Mouse (Mus musculus): ENCODE data around the gene Selenot. TPM values are rescaled to one million over a fixed set of nuclear protein-coding genes. Genes with fewer than 3 reads are reported as not detected.
A peak's percentile ranks its signal among the peaks of the same experiment; 100 is the strongest.

Selenot gene
- 21.7 and 23.5 TPM in 2 replicates for polyA plus RNA-seq (2016; fragmentation: Nextera tagmentation; extraction: Ambion mirVana)

GRCm38 (mm10) chr3:58576137-58577066 is at the start of gene Selenot:
Gene Selenot, plus strand, starts transcription at chr3:58576636.
- H3K9ac ChIP-seq (replicated peaks), result peak within 1 kb of the TSS; percentile 99
- peaks cover 6% of the 10 kb centered on the region for H3K36me3 ChIP-seq
- WGBS, result under 1% methylated on average over 59 of the region's 59 CpGs
- peaks cover 8% of the 10 kb centered on the region; the same call in 1 of the 2 replicates for H3K4me1 ChIP-seq
- peak within 1 kb of the TSS; percentile 99 for H3K27ac ChIP-seq (replicated peaks)
- H3K4me2 ChIP-seq (replicated peaks), result peak within 1 kb of the TSS; percentile 51
- ATAC-seq (ENCODE audit: low FRiP score, low read depth), result peak; percentile 94
- peak within 1 kb of the TSS; percentile 96 for H3K4me3 ChIP-seq
- H3K9me3 ChIP-seq, result no peaks in the 10 kb centered on the region
- H3K27me3 ChIP-seq, result no peaks in the 10 kb centered on the region

GRCm38 (mm10) chr3:58536573-58536972 is 39.9 kb upstream of the Selenot start:
- Histone ChIP-seq H3K27ac (replicated peaks) (no peak overlapping the region), H3K9ac (replicated peaks) (no peak overlapping the region), H3K4me2 (replicated peaks) (no peak overlapping the region), H3K36me3 (peaks cover 51% of the 10 kb centered on the region), H3K4me3 (no peak overlapping the region), H3K4me1 (no peaks in the 10 kb centered on the region), H3K9me3 (no peaks in the 10 kb centered on the region), H3K27me3 (no peaks in the 10 kb centered on the region)
- WGBS, result 94% methylated on average over 3 of the region's 3 CpGs
- ATAC-seq (ENCODE audit: low FRiP score, low read depth), result no peak

GRCm38 (mm10) chr3:58552001-58552811 is 24.2 kb upstream of the Selenot start:
- no peak for ATAC-seq (ENCODE audit: low FRiP score, low read depth)
- no peak overlapping the region for H3K27ac ChIP-seq (replicated peaks)
- H3K27me3 ChIP-seq, result no peaks in the 10 kb centered on the region
- no peak overlapping the region for H3K4me3 ChIP-seq
- no peaks in the 10 kb centered on the region for H3K4me1 ChIP-seq
- H3K4me2 ChIP-seq (replicated peaks), result no peak overlapping the region
- H3K9ac ChIP-seq (replicated peaks), result no peak overlapping the region
- 90% methylated on average over 1 of the region's 1 CpGs for WGBS
- H3K9me3 ChIP-seq, result no peaks in the 10 kb centered on the region
- H3K36me3 ChIP-seq, result peaks cover 77% of the 10 kb centered on the region

GRCm38 (mm10) chr3:58556649-58557048 is 19.8 kb upstream of the Selenot start:
- Histone ChIP-seq H3K9me3 (no peaks in the 10 kb centered on the region), H3K27ac (replicated peaks) (no peak overlapping the region), H3K9ac (replicated peaks) (no peak overlapping the region), H3K27me3 (no peaks in the 10 kb centered on the region), H3K36me3 (peaks cover 60% of the 10 kb centered on the region), H3K4me3 (no peak overlapping the region), H3K4me2 (replicated peaks) (no peak overlapping the region), H3K4me1 (no peaks in the 10 kb centered on the region)
- WGBS, result 85% methylated on average over 7 of the region's 7 CpGs
- no peak for ATAC-seq (ENCODE audit: low FRiP score, low read depth)

GRCm38 (mm10) chr3:58559887-58560286 is 16.5 kb upstream of the Selenot start:
- no peaks in the 10 kb centered on the region for H3K4me1 ChIP-seq
- ATAC-seq (ENCODE audit: low FRiP score, low read depth), result no peak

GRCm38 (mm10) chr3:58561437-58561836 is 15.0 kb upstream of the Selenot start:
- no peaks in the 10 kb centered on the region for H3K27me3 ChIP-seq
- no peak for ATAC-seq (ENCODE audit: low FRiP score, low read depth)
- no peak overlapping the region for H3K27ac ChIP-seq (replicated peaks)
- no peak overlapping the region for H3K9ac ChIP-seq (replicated peaks)
- H3K4me3 ChIP-seq, result no peak overlapping the region
- WGBS, result 22% methylated on average over 2 of the region's 2 CpGs
- H3K4me1 ChIP-seq, result no peaks in the 10 kb centered on the region
- H3K4me2 ChIP-seq (replicated peaks), result no peak overlapping the region
- peaks cover 17% of the 10 kb centered on the region for H3K36me3 ChIP-seq
- no peaks in the 10 kb centered on the region for H3K9me3 ChIP-seq

More at GRCm38 (mm10) chr3:58559887-58560286, 16.5 kb upstream of the Selenot start:
- H3K4me3 ChIP-seq, result no peak overlapping the region
- H3K9ac ChIP-seq (replicated peaks), result no peak overlapping the region
- 23% methylated on average over 2 of the region's 2 CpGs for WGBS
- H3K9me3 ChIP-seq, result no peaks in the 10 kb centered on the region
- H3K36me3 ChIP-seq, result peaks cover 32% of the 10 kb centered on the region
- H3K4me2 ChIP-seq (replicated peaks), result no peak overlapping the region
- no peak overlapping the region for H3K27ac ChIP-seq (replicated peaks)
- H3K27me3 ChIP-seq, result no peaks in the 10 kb centered on the region

GRCm38 (mm10) chr3:58570821-58571220 is 5.6 kb upstream of the Selenot start:
- Histone ChIP-seq H3K27ac (replicated peaks) (no peak overlapping the region), H3K4me1 (peaks cover 1% of the 10 kb centered on the region; the same call in 1 of the 2 replicates), H3K4me2 (replicated peaks) (no peak overlapping the region), H3K27me3 (no peaks in the 10 kb centered on the region), H3K9me3 (no peaks in the 10 kb centered on the region), H3K36me3 (no peaks in the 10 kb centered on the region), H3K4me3 (no peak overlapping the region), H3K9ac (replicated peaks) (no peak overlapping the region)
- no peak for ATAC-seq (ENCODE audit: low FRiP score, low read depth)
- WGBS, result 85% methylated on average over 3 of the region's 3 CpGs

GRCm38 (mm10) chr3:58577067-58577503 is 649 bp downstream of the Selenot start:
- H3K9ac ChIP-seq (replicated peaks), result peak overlapping the region; percentile 99
- no peaks in the 10 kb centered on the region for H3K9me3 ChIP-seq
- peaks cover 6% of the 10 kb centered on the region for H3K36me3 ChIP-seq
- H3K4me3 ChIP-seq, result peak overlapping the region; percentile 96
- peak; percentile 67; the same call in 1 of the 2 replicates for ATAC-seq (ENCODE audit: low FRiP score, low read depth)
- under 1% methylated on average over 31 of the region's 36 CpGs for WGBS
- peaks cover 8% of the 10 kb centered on the region; the same call in 1 of the 2 replicates for H3K4me1 ChIP-seq
- H3K27me3 ChIP-seq, result no peaks in the 10 kb centered on the region
- H3K27ac ChIP-seq (replicated peaks), result peak overlapping the region; percentile 99
- H3K4me2 ChIP-seq (replicated peaks), result peak overlapping the region; percentile 51

- Histone ChIP-seq H3K27ac (replicated peaks) (peak overlapping the region; percentile 99; the same call in 1 of the 2 replicates), H3K9ac (replicated peaks) (peak overlapping the region; percentile 99), H3K9me3 (no peaks in the 10 kb centered on the region), H3K4me2 (replicated peaks) (peak overlapping the region; percentile 51), H3K27me3 (no peaks in the 10 kb centered on the region), H3K4me1 (peaks cover 8% of the 10 kb centered on the region; the same call in 1 of the 2 replicates), H3K4me3 (peak overlapping the region; percentile 96), H3K36me3 (peaks cover 6% of the 10 kb centered on the region)
- 24% methylated on average over 8 of the region's 8 CpGs for WGBS
- no peak for ATAC-seq (ENCODE audit: low FRiP score, low read depth)
Measured at GRCm38 (mm10) chr3:58577506-58578050, 1.1 kb downstream of the Selenot start.

GRCm38 (mm10) chr3:58581530-58581929 is 5.1 kb downstream of the Selenot start:
- H3K27me3 ChIP-seq, result no peaks in the 10 kb centered on the region
- WGBS, result 97% methylated on average over 4 of the region's 4 CpGs
- H3K36me3 ChIP-seq, result peaks cover 14% of the 10 kb centered on the region
- no peak overlapping the region for H3K4me3 ChIP-seq
- no peaks in the 10 kb centered on the region for H3K9me3 ChIP-seq
- H3K27ac ChIP-seq (replicated peaks), result no peak overlapping the region
- H3K4me2 ChIP-seq (replicated peaks), result no peak overlapping the region
- no peak overlapping the region for H3K9ac ChIP-seq (replicated peaks)
- H3K4me1 ChIP-seq, result peaks cover 3% of the 10 kb centered on the region; the same call in 1 of the 2 replicates
- no peak for ATAC-seq (ENCODE audit: low FRiP score, low read depth)

- no peak overlapping the region for H3K9ac ChIP-seq (replicated peaks)
- peaks cover 17% of the 10 kb centered on the region for H3K36me3 ChIP-seq
- peaks cover 3% of the 10 kb centered on the region; the same call in 1 of the 2 replicates for H3K4me1 ChIP-seq
- H3K27me3 ChIP-seq, result no peaks in the 10 kb centered on the region
- no peak overlapping the region for H3K4me3 ChIP-seq
- H3K27ac ChIP-seq (replicated peaks), result no peak overlapping the region
- H3K9me3 ChIP-seq, result no peaks in the 10 kb centered on the region
- ATAC-seq (ENCODE audit: low FRiP score, low read depth), result no peak
- H3K4me2 ChIP-seq (replicated peaks), result no peak overlapping the region
- WGBS, result 85% methylated on average over 5 of the region's 5 CpGs
Measured at GRCm38 (mm10) chr3:58582297-58582696, 5.9 kb downstream of the Selenot start.

Measured in midbrain, embryonic 12.5 days (tissue).